Mouse (Mus musculus) lung, adult 2 months (tissue): ENCODE measurements at regions not wholly inside any gene's neighbourhood (a gene's known extent, or its start where the extent isn't known, plus 50 kb on each side); places are given as distances from the start of the nearest gene placed in this dataset.

Experiments used
- CTCF ChIP-seq: fragments of 200-500 bp; IDR thresholded peaks from 2 replicates; pipeline ENCODE4 v1.5.1; 2011; ENCODE audit warnings: mild to moderate bottlenecking, low read length, control low read depth; ENCODE audit not compliant: insufficient read depth
- POLR2A ChIP-seq: fragments of 200-500 bp; IDR thresholded peaks from 2 replicates; pipeline ENCODE4 v1.6.1; 2011; ENCODE audit warnings: low read depth, mild to moderate bottlenecking, control low read depth, low read length, borderline replicate concordance; ENCODE audit errors: extremely low read depth

- TF ChIP-seq CTCF (no peak), POLR2A (no peak)
These were observed 163.2 kb upstream of the 1700066M21Rik start for GRCm38 (mm10) chr1:57214266-57214665.
